Mouse (Mus musculus) cortical plate, adult 2 months (tissue): Measurements from ENCODE around the gene Bbs9. TPM values are rescaled to one million over a fixed set of nuclear protein-coding genes. Genes with fewer than 3 reads are reported as not detected.

Experiments used
- H3K27ac ChIP-seq: fragments of 200-500 bp; 2 replicates; pipeline ENCODE4 v1.5.1; 2012; ENCODE audit warnings: low read length, control low read depth, inconsistent platforms; ENCODE audit not compliant: insufficient read depth
- H3K4me1 ChIP-seq: fragments of 200-500 bp; 2 replicates; pipeline ENCODE4 v1.6.1; 2011; ENCODE audit warnings: low read length; ENCODE audit not compliant: control insufficient read depth, insufficient read depth
- H3K4me3 ChIP-seq: fragments of 200-500 bp; 2 replicates; pipeline ENCODE4 v1.5.1; 2011; ENCODE audit warnings: mild to moderate bottlenecking, low read length, control low read depth; ENCODE audit not compliant: insufficient read depth
- CTCF ChIP-seq: fragments of 200-500 bp; IDR thresholded peaks from 2 replicates; pipeline ENCODE4 v1.5.1; 2011; ENCODE audit warnings: mild to moderate bottlenecking, control low read depth, low read length; ENCODE audit not compliant: insufficient read depth; ENCODE audit errors: extremely low read depth
- POLR2A ChIP-seq: fragments of 200-500 bp; IDR thresholded peaks from 2 replicates; pipeline ENCODE4 v1.6.1; 2011; ENCODE audit warnings: mild to moderate bottlenecking, low read length, control low read depth; ENCODE audit not compliant: insufficient read depth; ENCODE audit errors: extremely low read depth
- polyA plus RNA-seq: library from polyadenylated mRNA; depleted of rRNA; stranded (reverse); fragments of >200 nt; gene quantifications from 2 replicates; pipeline ENCODE4 v1.2.3, GENCODE M21; 2012

Gene Bbs9
- polyA plus RNA-seq, 1 experiment: 17.9 TPM

- no peak for TF ChIP-seq CTCF
- no peak for TF ChIP-seq POLR2A
- Histone ChIP-seq H3K4me3 (no peak overlapping the region), H3K4me1 (no peaks in the 10 kb centered on the region), H3K27ac (no peak overlapping the region)
Observed at GRCm38 (mm10) chr9:22515076-22515475, 39.6 kb downstream of the Bbs9 start.

DNA sequence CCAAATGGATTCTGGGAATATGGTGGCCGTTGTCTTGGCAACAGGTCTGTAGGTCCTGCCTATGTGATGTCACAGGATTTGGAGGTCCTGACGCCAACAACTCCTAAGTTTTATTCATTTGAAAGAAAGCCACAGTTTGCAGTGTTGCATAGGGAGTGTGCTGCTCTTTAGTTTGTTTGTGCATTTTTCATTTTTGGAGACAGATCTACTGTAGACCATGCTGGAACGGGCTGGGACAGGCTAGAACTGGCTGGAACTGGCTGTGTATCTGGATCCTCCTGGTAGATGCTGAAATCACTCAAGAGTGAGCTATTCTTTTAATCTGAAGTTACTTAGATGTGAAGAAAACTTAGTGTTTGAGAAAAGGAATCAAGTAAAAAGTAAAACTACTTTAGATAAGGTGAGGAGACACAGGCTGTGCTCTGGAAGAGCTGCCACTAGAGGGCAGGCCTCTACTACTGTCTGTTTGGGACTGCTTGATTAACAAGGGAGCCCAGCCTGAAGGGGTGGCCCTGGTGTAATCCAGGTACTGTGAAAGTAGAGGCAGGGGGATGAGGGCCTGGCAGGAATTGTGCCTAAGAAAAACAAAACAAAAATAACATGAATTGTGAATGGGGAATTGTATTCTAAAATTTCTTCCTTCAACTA lies 43.0 kb downstream of the Bbs9 start:
- Histone ChIP-seq H3K4me1 (no peaks in the 10 kb centered on the region), H3K27ac (no peak overlapping the region), H3K4me3 (no peak overlapping the region)
- TF ChIP-seq CTCF: peak; percentile 75
- TF ChIP-seq POLR2A: no peak

DNA sequence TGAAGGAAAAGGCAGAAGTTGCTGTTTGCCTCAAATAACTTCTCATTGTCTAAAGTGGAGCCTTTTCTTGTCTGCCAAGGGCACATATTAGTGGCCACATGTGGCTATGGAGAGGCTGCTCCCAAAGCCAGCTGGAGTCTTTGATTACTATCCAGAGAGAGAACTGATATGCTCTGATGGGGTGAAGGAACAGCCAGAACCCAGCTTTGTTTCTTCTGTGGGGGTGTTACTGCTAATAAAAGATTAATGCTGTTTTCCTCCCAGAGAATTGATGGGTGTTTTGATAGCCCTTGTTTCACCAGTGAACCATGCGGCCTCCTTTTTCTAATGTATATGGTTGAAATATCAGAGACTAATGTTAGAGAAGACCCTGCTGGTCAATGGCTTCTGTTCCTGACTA lies 47.9 kb downstream of the Bbs9 start:
- TF ChIP-seq CTCF (no peak), POLR2A (no peak)
- no peak overlapping the region for H3K27ac ChIP-seq
- H3K4me1 ChIP-seq: no peaks in the 10 kb centered on the region
- H3K4me3 ChIP-seq: no peak overlapping the region

GRCm38 (mm10) chr9:22530734-22531489 lies 55.4 kb downstream of the Bbs9 start:
- H3K4me1 ChIP-seq: no peaks in the 10 kb centered on the region
- H3K27ac ChIP-seq: no peak overlapping the region
- TF ChIP-seq POLR2A (no peak), CTCF (no peak)
- H3K4me3 ChIP-seq: no peak overlapping the region

- Histone ChIP-seq H3K4me1 (no peaks in the 10 kb centered on the region), H3K4me3 (no peak overlapping the region), H3K27ac (no peak overlapping the region)
- TF ChIP-seq POLR2A (no peak), CTCF (no peak)
Observed at GRCm38 (mm10) chr9:22532112-22532511, 56.6 kb downstream of the Bbs9 start.

DNA sequence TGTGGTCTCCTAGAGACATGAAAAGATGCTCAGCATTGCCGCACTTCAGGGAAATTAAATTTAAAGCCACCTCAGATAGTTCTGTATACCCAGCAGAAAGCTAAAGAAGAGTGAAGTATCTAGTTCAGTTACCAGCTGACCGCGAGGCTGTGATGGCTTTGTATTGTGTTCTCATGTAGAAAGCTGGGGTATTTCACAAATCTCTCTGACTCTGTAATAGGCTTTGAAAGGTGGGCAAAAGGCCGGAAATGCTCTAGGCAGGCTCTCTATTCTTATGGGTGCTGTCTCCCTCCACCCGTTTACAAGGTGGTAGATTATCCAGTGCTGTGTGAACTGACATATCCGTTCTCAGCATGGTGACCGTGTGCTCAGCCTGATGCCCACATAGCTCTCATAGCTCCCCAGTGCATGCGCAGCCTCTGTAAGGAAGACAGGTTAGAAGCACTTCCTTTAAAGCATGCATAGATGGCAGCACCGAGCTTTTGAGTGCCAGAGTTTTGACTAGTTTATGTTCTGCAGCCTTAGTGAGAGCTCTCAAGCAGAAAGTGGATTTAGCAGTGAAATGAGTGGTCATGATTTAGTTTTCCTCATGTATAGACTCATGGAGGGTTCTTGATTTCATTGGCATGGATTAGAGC lies 57.4 kb downstream of the Bbs9 start:
- Histone ChIP-seq H3K4me1 (no peaks in the 10 kb centered on the region), H3K27ac (no peak overlapping the region), H3K4me3 (no peak overlapping the region)
- TF ChIP-seq CTCF (peak; percentile 59), POLR2A (no peak)

DNA sequence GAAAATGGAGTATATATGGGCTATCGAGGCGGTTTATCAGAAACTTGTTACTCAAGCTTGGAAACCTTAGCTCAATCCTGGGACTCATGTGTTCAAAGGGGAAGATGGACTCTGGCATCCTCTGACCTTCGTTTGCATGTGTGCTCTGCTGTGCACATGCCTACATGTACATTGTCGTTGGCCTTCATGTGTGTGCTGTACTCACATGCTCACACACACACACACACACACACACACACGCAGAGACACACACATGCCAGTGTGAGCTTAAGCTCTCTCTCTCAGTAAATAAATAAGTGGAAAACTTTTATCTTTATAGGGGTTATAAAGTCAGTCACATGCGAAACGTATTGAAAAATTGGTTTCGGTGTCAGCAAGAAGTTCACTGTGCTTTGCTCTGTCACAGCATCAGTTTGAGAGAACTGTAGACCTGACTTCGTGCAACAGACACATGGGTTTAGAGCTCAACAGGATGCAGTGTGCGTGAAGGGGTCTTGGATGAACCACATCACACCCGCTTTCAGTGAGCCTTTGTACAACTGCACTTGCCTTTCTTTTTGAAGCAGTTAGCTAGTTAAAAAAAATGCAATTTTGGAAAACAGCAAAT lies 62.4 kb downstream of the Bbs9 start:
- no peak overlapping the region for H3K4me3 ChIP-seq
- no peaks in the 10 kb centered on the region for H3K4me1 ChIP-seq
- TF ChIP-seq CTCF (no peak), POLR2A (no peak)
- no peak overlapping the region for H3K27ac ChIP-seq

DNA sequence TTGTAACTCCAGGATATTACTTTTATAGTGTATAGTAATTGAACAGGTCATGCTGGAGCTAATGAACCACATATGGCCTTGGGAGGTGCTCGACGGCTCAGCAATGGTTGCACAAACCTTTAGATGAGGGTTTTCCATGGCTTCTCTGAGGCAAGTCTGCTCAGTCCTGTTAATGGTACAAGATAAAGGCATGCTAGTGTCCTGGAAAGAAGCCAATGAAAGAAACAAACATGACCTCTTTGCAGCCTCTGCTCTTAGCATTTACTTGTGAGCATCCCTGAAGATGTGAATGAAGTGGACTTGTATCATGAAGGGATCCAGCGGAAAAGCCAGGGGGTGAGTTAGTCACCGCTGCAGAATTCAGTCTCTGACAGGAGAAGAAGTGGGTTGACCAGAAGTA lies 64.0 kb downstream of the Bbs9 start:
- no peak for TF ChIP-seq CTCF
- no peak for TF ChIP-seq POLR2A
- Histone ChIP-seq H3K4me3 (no peak overlapping the region), H3K4me1 (no peaks in the 10 kb centered on the region), H3K27ac (no peak overlapping the region)

- H3K4me3 ChIP-seq: no peak overlapping the region
- no peak for TF ChIP-seq CTCF
- TF ChIP-seq POLR2A: no peak
- no peak overlapping the region for H3K27ac ChIP-seq
- H3K4me1 ChIP-seq: no peaks in the 10 kb centered on the region
Observed at GRCm38 (mm10) chr9:22541130-22541529, 65.6 kb downstream of the Bbs9 start.
